Comparison of ENCODE assay signal across 24 mouse cellular contexts in genomic region chr2:25088636-25089035, GRCm38 (mm10). TPM values are rescaled to one million over a fixed set of nuclear protein-coding genes. Genes with fewer than 3 reads are reported as not detected.
DNase-seq lines count a peak whose midpoint lies in the region; ATAC-seq lines count a peak whose summit lies in the region.
"Had no signal": no experiment of that assay in that cellular context is flagged by ENCODE, and none has a peak within 500 bp of the region (broad histone marks: within the 10 kb centered on the region; RNA-seq: fewer than 3 reads in every experiment).

No protein-coding gene starts in this region.

- intact Hi-C loops in left cerebral cortex, postnatal 4 days (cut with DNase I): no loop called here
- intact Hi-C loops in left cerebral cortex, postnatal 36 days (cut with DNase I): no loop called here

- WGBS in liver, embryonic 11.5 days: 54% methylated on average over 3 of the region's 3 CpGs

- H3K9ac ChIP-seq in liver, embryonic 11.5 days (ENCODE audit: low read depth, low read length): no peak overlapping the region
- H3K9ac ChIP-seq: embryonic facial prominence, embryonic 12.5 days; forebrain, embryonic 13.5 days; forebrain, embryonic 15.5 days; forebrain, postnatal 0 days had no signal

- no peak overlapping the region for H3K4me2 ChIP-seq in liver, embryonic 11.5 days
- H3K4me2 ChIP-seq: embryonic facial prominence, embryonic 12.5 days; forebrain, embryonic 13.5 days; forebrain, embryonic 15.5 days had no signal

- peak; percentile 56 to 62 for DNase-seq in cerebellum, postnatal 14 days
- DNase-seq in cerebellum, adult 8-10 months: no peak
- peak; percentile 26 for DNase-seq in left cerebral cortex, postnatal 4 days
- no peak for DNase-seq in left cerebral cortex, postnatal 36 days (ENCODE audit: low spot score in 2 of 2)
- peak; percentile 79 for DNase-seq in 416B (ENCODE audit: low read depth)
- no peak for DNase-seq in liver, embryonic 11.5 days (ENCODE audit: low spot score)
- DNase-seq: adrenal gland, adult 8-10 months; adrenal gland, postnatal 14 days; adrenal gland, postnatal 36 days; cerebellum, adult 11-12 months; cerebellum, adult 2 months; cerebellum, adult 9-11 months; forebrain, postnatal 0 days had no signal

- no peak overlapping the region for H3K4me3 ChIP-seq in liver, embryonic 11.5 days (ENCODE audit: low read depth, low read length)
- H3K4me3 ChIP-seq: embryonic facial prominence, embryonic 10.5 days; embryonic facial prominence, embryonic 12.5 days; forebrain, embryonic 13.5 days; forebrain, embryonic 15.5 days had no signal

- no peak overlapping the region for H3K27ac ChIP-seq in liver, embryonic 11.5 days (ENCODE audit: low read depth, low read length)
- H3K27ac ChIP-seq: embryonic facial prominence, embryonic 10.5 days; embryonic facial prominence, embryonic 12.5 days; forebrain, embryonic 13.5 days; forebrain, embryonic 15.5 days had no signal

- no peaks in the 10 kb centered on the region for H3K9me3 ChIP-seq in liver, embryonic 11.5 days (ENCODE audit: control insufficient read depth, low read length)
- H3K9me3 ChIP-seq: embryonic facial prominence, embryonic 10.5 days; embryonic facial prominence, embryonic 12.5 days; forebrain, embryonic 13.5 days; forebrain, embryonic 15.5 days had no signal

- peaks cover 6% of the 10 kb centered on the region for H3K27me3 ChIP-seq in liver, embryonic 11.5 days (replicated peaks; ENCODE audit: control insufficient read depth, insufficient read depth, low read length)
- H3K27me3 ChIP-seq: embryonic facial prominence, embryonic 12.5 days; forebrain, embryonic 15.5 days had no signal

- no peak for ATAC-seq in liver, embryonic 11.5 days (replicated peaks; ENCODE audit: low FRiP score)
- ATAC-seq: activated CD4-positive, CD25-positive, alpha-beta regulatory T cell, adult 4 months; forebrain, embryonic 13.5 days; forebrain, embryonic 15.5 days; forebrain, postnatal 0 days had no signal

- H3K4me1 ChIP-seq in liver, embryonic 11.5 days (replicated peaks; ENCODE audit: control insufficient read depth, insufficient read depth, low read length): no peaks in the 10 kb centered on the region
- H3K4me1 ChIP-seq: embryonic facial prominence, embryonic 10.5 days; embryonic facial prominence, embryonic 12.5 days; forebrain, embryonic 13.5 days; forebrain, embryonic 15.5 days had no signal

- H3K36me3 ChIP-seq in liver, embryonic 11.5 days (ENCODE audit: control insufficient read depth, insufficient read depth, low read length): no peaks in the 10 kb centered on the region
- H3K36me3 ChIP-seq: embryonic facial prominence, embryonic 10.5 days; embryonic facial prominence, embryonic 12.5 days; forebrain, embryonic 15.5 days had no signal

RNA-seq across cellular contexts. Expression of gene Noxa1, which starts 6.3 kb away (rescaled TPM):
- not detected for total RNA-seq in left cerebral cortex, postnatal 4 days (2021)
- not detected for total RNA-seq in left cerebral cortex, postnatal 36 days (2021)
- polyA plus RNA-seq in liver, embryonic 11.5 days (2014; fragmentation: Nextera tagmentation; extraction: Ambion mirVana): 0.69 and 1.0 TPM in 2 replicates
- total RNA-seq: adrenal gland, adult 18-20 months; adrenal gland, adult 8-10 months; adrenal gland, postnatal 14 days; adrenal gland, postnatal 36 days; forebrain, postnatal 0 days had no signal
- polyA plus RNA-seq: C2C12; cerebellum, adult 2 months; cortical plate, adult 2 months; embryonic facial prominence, embryonic 12.5 days; forebrain, embryonic 13.5 days; forebrain, embryonic 15.5 days; forebrain, postnatal 0 days had no signal

RNA-seq across cellular contexts. Expression of gene Entpd8, which starts 8.5 kb away (rescaled TPM):
- not detected for total RNA-seq in left cerebral cortex, postnatal 4 days (2021)
- total RNA-seq in left cerebral cortex, postnatal 36 days (2021): not detected
- 0.90 and 1.7 TPM in 2 replicates for polyA plus RNA-seq in liver, embryonic 11.5 days (2014; fragmentation: Nextera tagmentation; extraction: Ambion mirVana)
- total RNA-seq: adrenal gland, adult 18-20 months; adrenal gland, postnatal 36 days; ES-E14; forebrain, postnatal 0 days; MEL had no signal
- polyA plus RNA-seq: activated CD4-positive, CD25-positive, alpha-beta regulatory T cell, adult 4 months; C2C12; cerebellum, adult 2 months; cortical plate, adult 2 months; embryonic facial prominence, embryonic 10.5 days; embryonic facial prominence, embryonic 12.5 days; forebrain, embryonic 11.5 days; forebrain, embryonic 13.5 days; forebrain, embryonic 15.5 days; forebrain, postnatal 0 days had no signal

RNA-seq across cellular contexts. Expression of gene Nsmf, which starts 34.5 kb away (rescaled TPM):
- total RNA-seq in left cerebral cortex, postnatal 4 days (2021): 100 to 1,000 TPM; 342 to 359 TPM
- 100 to 1,000 TPM; 458 to 503 TPM for total RNA-seq in left cerebral cortex, postnatal 36 days (2021)
- 29.0 and 32.6 TPM in 2 replicates for polyA plus RNA-seq in liver, embryonic 11.5 days (2014; fragmentation: Nextera tagmentation; extraction: Ambion mirVana)

Comparison
In these comparisons a context has a peak if more than half of its experiments do, and no peak if none do; other contexts are left out.
1. DNase-seq: peak in cerebellum, postnatal 14 days (2 of 2), left cerebral cortex, postnatal 4 days (single experiment) and 416B (single experiment); none in cerebellum, adult 8-10 months (single experiment), left cerebral cortex, postnatal 36 days (0 of 2) and liver, embryonic 11.5 days (single experiment).